Mouse (Mus musculus) intestine, embryonic 16.5 days (tissue): ENCODE results near the gene Kctd3. TPM values are rescaled to one million over a fixed set of nuclear protein-coding genes. Genes with fewer than 3 reads are reported as not detected.
A peak's percentile ranks its signal among the peaks of the same experiment; 100 is the strongest.

Experiments
- ATAC-seq: fragments of 200-750 bp; cut with Nextera tagmentation; 2 replicates; pipeline ENCODE4 v1.8.0; 2017; ENCODE audit warnings: moderate TSS enrichment, moderate library complexity
- H3K27ac ChIP-seq: fragments of 300-500 bp; sonication (generic); 2 replicates; pipeline ENCODE4 v1.5.1; 2014; ENCODE audit warnings: mild to moderate bottlenecking, low read length
- H3K27me3 ChIP-seq: fragments of 300-500 bp; sonication (generic); replicated peaks from 2 replicates; pipeline ENCODE4 v1.6.1; 2014; ENCODE audit warnings: low read length, control low read depth, mixed read lengths; ENCODE audit not compliant: control insufficient read depth, insufficient read depth
- H3K36me3 ChIP-seq: fragments of 300-500 bp; sonication (generic); 2 replicates; pipeline ENCODE4 v1.6.1; 2014; ENCODE audit warnings: low read length, control low read depth; ENCODE audit not compliant: control insufficient read depth, insufficient read depth
- H3K4me1 ChIP-seq: fragments of 300-500 bp; sonication (generic); 2 replicates; pipeline ENCODE4 v1.6.1; 2014; ENCODE audit warnings: low read length, control low read depth, mixed read lengths; ENCODE audit not compliant: control insufficient read depth, insufficient read depth
- H3K4me2 ChIP-seq: fragments of 300-500 bp; sonication (generic); 2 replicates; pipeline ENCODE4 v1.6.1; 2014; ENCODE audit warnings: low read depth, low read length, control low read depth
- H3K4me3 ChIP-seq: fragments of 300-500 bp; sonication (generic); 2 replicates; pipeline ENCODE4 v1.5.1; 2014; ENCODE audit warnings: mild to moderate bottlenecking, low read length
- H3K9ac ChIP-seq: fragments of 300-500 bp; sonication (generic); 2 replicates; pipeline ENCODE4 v1.6.1; 2014; ENCODE audit warnings: low read depth, low read length
- H3K9me3 ChIP-seq: fragments of 300-500 bp; sonication (generic); 2 replicates; pipeline ENCODE4 v1.6.1; 2016; ENCODE audit warnings: low read length, control low read depth; ENCODE audit not compliant: control insufficient read depth
- WGBS: fragments of 180-500 bp; shearing (Covaris S2); extraction: QIAGEN DNeasy Blood & Tissue Kit; methylation state at CpG from one replicate; pipeline ENCODE4 v1.1.7; 2014; 5-methylcytosine and 5-hydroxymethylcytosine counted together
- polyA plus RNA-seq: library from polyadenylated mRNA; unstranded; fragments of >200 nt; fragmentation: Nextera tagmentation; extraction: Ambion mirVana; gene quantifications from 2 replicates; pipeline ENCODE4 v1.2.1, GENCODE M21; 2015

The Kctd3 gene
- polyA plus RNA-seq, 1 experiment from 2014 or later = 17.9 TPM

DNA sequence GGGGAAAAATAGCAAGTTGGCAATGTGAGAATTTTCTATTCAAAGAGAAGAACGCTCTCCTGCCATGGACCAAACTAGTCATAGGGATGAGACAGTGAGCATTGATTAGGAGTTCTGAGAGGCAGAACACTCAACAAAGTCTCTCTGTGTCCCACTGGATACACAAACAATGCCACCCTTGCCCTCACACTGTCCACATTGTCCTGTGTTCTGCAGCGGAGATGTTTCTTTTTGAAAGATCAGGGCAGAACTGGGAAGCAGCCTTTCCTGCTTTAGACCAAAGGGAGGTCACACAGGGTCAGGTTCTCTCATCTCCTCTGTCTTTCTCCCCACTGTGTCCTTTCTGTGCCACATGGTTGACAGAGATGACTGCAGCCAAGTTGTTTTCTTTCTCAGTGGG, 7.7 kb upstream of the Kctd3 start:
- 80% methylated on average over 2 of the region's 2 CpGs for WGBS
- Histone ChIP-seq H3K27me3 (no peaks in the 10 kb centered on the region), H3K4me1 (peaks cover 9% of the 10 kb centered on the region), H3K9ac (no peak overlapping the region), H3K4me2 (no peak overlapping the region), H3K36me3 (no peaks in the 10 kb centered on the region), H3K27ac (no peak overlapping the region), H3K9me3 (no peaks in the 10 kb centered on the region), H3K4me3 (no peak overlapping the region)
- ATAC-seq = no peak

DNA sequence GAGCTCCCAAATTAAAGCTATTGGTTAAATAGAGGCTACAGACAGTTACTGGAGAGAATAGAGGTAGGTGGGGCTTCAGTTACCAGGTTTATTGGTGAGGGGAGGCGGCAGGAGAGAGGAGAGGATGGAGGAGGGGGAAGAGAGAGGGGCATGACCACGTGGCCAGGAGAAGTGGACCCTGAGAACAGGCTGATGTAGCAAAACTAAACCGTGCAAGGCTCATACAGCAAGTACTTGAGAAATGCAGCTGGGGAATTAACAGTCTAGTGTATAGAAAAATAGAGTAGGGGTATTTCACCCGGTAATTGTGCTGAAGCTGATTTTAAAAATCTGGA, 5.9 kb upstream of the Kctd3 start:
- no peaks in the 10 kb centered on the region for H3K27me3 ChIP-seq
- no peak overlapping the region for H3K4me3 ChIP-seq
- no peak overlapping the region for H3K9ac ChIP-seq
- H3K27ac ChIP-seq = no peak overlapping the region
- 15% methylated on average over 4 of the region's 4 CpGs for WGBS
- peaks cover 9% of the 10 kb centered on the region for H3K4me1 ChIP-seq
- no peaks in the 10 kb centered on the region for H3K36me3 ChIP-seq
- no peak for ATAC-seq
- H3K4me2 ChIP-seq = peak overlapping the region; percentile 48
- no peaks in the 10 kb centered on the region for H3K9me3 ChIP-seq

DNA sequence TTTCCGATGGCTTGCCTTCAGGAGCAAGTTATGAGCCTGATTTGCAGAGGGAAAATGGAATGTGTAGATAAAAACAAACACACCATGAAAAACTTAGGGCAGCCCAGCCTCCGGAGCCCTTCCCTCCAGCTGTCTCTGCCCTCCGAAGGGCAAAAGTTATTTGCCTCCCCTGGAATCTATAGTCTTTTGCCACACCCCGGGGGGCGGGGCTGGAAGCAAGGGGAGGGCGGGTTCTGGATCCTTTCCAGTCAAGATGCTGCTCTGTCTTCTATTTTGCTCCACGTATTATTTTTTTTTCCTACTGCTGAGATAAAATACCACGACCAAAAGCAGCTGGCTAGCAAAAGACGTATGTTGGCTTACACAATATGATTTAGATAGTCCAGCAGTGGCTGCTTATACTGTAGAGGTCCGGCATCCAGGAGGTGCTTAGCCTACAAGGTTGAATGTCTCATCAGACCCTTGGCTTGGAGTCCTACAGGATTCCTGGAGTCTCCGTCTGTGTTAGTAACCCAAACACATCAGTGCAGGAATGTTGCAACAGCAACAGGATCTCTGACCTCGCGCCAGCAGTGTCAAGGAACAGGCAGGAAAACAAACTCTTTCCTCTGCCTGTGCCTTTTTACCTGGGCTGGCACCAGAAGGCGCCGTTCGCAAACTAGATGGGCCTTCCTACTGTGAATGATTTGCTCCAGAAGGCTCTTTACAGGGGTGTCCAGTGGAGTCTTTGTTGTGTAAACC, 5.4 kb upstream of the Kctd3 start:
- Histone ChIP-seq H3K4me3 (peak overlapping the region; percentile 15), H3K9me3 (no peaks in the 10 kb centered on the region), H3K4me2 (peak overlapping the region; percentile 48), H3K9ac (no peak overlapping the region), H3K27me3 (no peaks in the 10 kb centered on the region), H3K4me1 (peaks cover 9% of the 10 kb centered on the region), H3K36me3 (no peaks in the 10 kb centered on the region), H3K27ac (no peak overlapping the region)
- 3% methylated on average over 16 of the region's 16 CpGs for WGBS
- ATAC-seq = peak; percentile 81

DNA sequence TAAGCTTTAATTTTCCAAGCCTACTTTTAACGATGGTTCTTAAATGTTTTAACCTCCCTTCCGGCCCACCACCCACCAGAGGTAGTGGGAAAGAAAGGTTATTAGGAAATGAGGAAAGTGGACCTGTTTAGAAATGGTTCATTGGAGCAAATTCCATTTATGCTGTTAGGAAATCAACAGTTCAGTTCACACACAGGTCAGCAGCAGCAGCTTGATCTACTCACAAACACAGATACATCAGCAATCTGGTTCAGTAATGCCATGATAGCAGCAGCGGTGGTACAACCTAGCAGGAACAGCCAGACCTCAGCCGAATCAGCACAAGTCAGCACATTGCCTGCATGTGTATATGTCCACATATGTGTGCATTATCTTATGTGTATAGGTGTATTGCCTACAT, 3.0 kb upstream of the Kctd3 start:
- WGBS = 89% methylated on average over 4 of the region's 4 CpGs
- no peaks in the 10 kb centered on the region for H3K27me3 ChIP-seq
- H3K4me2 ChIP-seq = no peak overlapping the region
- H3K36me3 ChIP-seq = no peaks in the 10 kb centered on the region
- H3K9me3 ChIP-seq = no peaks in the 10 kb centered on the region
- no peak overlapping the region for H3K4me3 ChIP-seq
- ATAC-seq = no peak
- peaks cover 21% of the 10 kb centered on the region for H3K4me1 ChIP-seq
- no peak overlapping the region for H3K9ac ChIP-seq
- no peak overlapping the region for H3K27ac ChIP-seq

DNA sequence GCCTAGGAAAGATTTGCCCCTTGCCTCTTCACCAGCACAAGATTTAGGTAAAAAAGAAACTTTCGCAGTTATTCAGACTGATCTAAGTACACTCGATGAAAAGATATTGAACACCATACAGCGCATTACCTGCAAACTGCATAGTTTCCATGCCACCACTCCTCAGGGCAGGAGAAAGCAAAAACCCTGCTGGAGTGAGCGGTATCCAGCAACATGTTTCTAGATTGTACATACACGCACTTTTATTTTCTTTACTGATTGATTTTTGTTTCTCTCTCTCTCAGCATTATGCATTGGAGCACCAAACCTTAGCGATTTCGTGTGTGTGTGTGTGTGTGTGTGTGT, 311 bp upstream of the Kctd3 start:
- H3K4me1 ChIP-seq = peaks cover 20% of the 10 kb centered on the region
- H3K9ac ChIP-seq = no peak overlapping the region
- ATAC-seq = peak; percentile 59
- H3K9me3 ChIP-seq = no peaks in the 10 kb centered on the region
- peak overlapping the region; percentile 89 for H3K4me2 ChIP-seq
- H3K36me3 ChIP-seq = no peaks in the 10 kb centered on the region
- peak overlapping the region; percentile 94 for H3K4me3 ChIP-seq
- no peak overlapping the region for H3K27ac ChIP-seq
- no peaks in the 10 kb centered on the region for H3K27me3 ChIP-seq
- 46% methylated on average over 7 of the region's 7 CpGs for WGBS

DNA sequence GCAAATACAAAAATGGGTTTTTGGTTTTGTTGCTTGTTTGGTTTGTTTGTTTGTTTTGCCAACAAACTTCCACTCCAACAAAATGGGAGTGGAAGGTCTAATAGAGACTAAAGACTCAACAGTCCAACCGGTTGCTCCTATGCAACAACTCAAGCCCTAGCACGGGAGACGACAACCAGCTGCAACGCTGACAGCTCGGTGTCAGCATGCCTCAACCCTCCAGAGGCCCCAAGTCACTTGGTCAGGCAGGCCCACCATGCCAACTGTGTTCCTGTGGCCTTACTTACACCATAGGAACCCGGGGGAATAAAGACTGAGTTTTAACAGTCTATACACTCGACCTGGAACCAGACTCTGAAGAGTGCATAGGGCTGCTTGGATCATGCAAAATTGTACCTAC, 815 bp downstream of the Kctd3 start:
- peak overlapping the region; percentile 89 for H3K4me2 ChIP-seq
- H3K4me1 ChIP-seq = peaks cover 18% of the 10 kb centered on the region
- H3K9me3 ChIP-seq = no peaks in the 10 kb centered on the region
- H3K9ac ChIP-seq = peak overlapping the region; percentile 95
- 1% methylated on average over 7 of the region's 7 CpGs for WGBS
- H3K27me3 ChIP-seq = no peaks in the 10 kb centered on the region
- no peaks in the 10 kb centered on the region for H3K36me3 ChIP-seq
- H3K4me3 ChIP-seq = peak overlapping the region; percentile 94
- no peak overlapping the region for H3K27ac ChIP-seq
- ATAC-seq = peak; percentile 29

DNA sequence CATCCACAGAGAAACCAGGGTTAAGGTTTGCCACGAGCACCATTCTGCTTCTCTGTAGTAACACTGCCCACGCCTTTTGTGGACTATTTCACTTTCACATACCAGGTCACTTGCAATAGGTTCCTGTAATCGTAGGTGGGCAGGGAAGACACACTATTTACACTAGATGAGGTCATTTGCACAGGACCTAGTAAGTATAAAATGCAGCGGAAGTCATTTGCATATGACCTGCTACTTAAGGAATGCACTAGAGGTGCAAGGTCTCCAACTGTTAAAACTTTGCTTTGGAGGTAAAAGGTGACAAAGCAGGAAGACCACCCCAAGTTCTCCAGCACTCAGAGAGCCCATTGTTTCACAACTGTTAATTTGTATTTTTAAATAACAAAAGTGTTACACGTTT, 1.4 kb downstream of the Kctd3 start:
- Histone ChIP-seq H3K9ac (no peak overlapping the region), H3K36me3 (no peaks in the 10 kb centered on the region), H3K4me2 (peak overlapping the region; percentile 89), H3K4me3 (peak overlapping the region; percentile 94), H3K27me3 (no peaks in the 10 kb centered on the region), H3K27ac (no peak overlapping the region), H3K4me1 (peaks cover 18% of the 10 kb centered on the region), H3K9me3 (no peaks in the 10 kb centered on the region)
- 40% methylated on average over 5 of the region's 5 CpGs for WGBS
- peak; percentile 66 for ATAC-seq

DNA sequence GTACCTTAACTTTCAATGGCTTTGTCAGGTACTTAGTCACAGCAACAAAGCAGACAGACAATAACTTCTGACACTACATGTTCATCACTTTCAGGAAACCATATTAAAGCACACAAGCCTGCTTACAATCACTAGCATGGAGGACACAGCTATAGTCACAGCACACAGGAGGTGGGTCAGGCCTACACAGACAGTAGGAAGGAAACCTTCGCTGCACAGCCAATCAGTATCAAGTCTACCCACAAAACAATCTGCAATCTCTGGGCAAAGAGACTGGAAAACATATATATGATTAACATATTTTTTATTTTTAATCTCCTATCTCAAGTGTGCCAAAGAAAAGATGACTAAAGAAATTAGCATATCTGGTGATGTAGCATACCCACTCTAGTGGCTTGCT, 2.9 kb downstream of the Kctd3 start:
- no peak overlapping the region for H3K4me2 ChIP-seq
- no peak overlapping the region for H3K27ac ChIP-seq
- no peaks in the 10 kb centered on the region for H3K9me3 ChIP-seq
- WGBS = 100% methylated on average over 1 of the region's 1 CpGs
- no peak for ATAC-seq
- H3K36me3 ChIP-seq = peaks cover 6% of the 10 kb centered on the region; the same call in 1 of the 2 replicates
- no peaks in the 10 kb centered on the region for H3K27me3 ChIP-seq
- H3K4me1 ChIP-seq = peaks cover 18% of the 10 kb centered on the region
- H3K4me3 ChIP-seq = no peak overlapping the region
- H3K9ac ChIP-seq = no peak overlapping the region

DNA sequence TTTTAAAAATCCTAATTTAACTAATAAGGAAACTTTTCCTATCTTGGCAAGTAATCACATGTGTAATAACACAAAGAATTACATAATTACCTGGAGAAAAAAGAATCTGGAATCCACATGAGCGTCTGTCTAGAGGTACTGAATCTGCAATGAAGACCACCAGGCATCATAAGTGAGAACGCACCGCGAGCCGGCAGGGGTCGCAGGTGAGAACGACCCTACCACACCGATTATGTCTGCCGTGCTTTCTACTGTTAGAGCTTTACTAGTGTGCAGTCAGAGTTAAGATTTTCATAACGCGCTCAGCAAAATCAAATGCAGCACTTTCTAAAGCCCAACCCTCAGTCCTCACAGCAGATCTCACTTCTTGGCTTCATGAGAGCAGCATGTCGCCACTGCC, 5.8 kb downstream of the Kctd3 start:
- Histone ChIP-seq H3K4me2 (no peak overlapping the region), H3K27me3 (no peaks in the 10 kb centered on the region), H3K4me3 (no peak overlapping the region), H3K9ac (no peak overlapping the region), H3K27ac (no peak overlapping the region), H3K36me3 (peaks cover 10% of the 10 kb centered on the region; the same call in 1 of the 2 replicates), H3K4me1 (peaks cover 16% of the 10 kb centered on the region), H3K9me3 (no peaks in the 10 kb centered on the region)
- ATAC-seq = no peak
- 90% methylated on average over 12 of the region's 12 CpGs for WGBS

DNA sequence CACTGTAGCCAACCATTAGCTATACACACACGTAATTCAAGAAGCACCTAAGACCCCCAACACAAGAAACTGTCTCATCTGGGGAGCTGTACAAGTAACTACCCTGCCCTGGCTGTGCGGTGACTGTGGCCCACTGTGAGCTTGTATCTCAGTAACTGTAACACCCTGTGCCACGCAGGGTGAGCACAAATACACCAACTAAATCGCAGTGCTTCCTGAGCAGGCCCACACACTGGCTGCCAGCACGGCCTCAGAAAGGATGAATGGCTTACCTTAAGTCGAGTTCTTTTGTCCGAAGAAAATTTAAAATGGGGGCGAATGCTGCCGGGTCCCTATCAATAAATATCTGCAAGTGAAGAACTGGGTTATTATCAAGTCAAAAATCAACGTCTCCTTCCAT, 7.7 kb downstream of the Kctd3 start:
- H3K4me1 ChIP-seq = no peaks in the 10 kb centered on the region
- 89% methylated on average over 10 of the region's 10 CpGs for WGBS

More for the DNA sequence above, 7.7 kb downstream of the Kctd3 start:
- no peak overlapping the region for H3K9ac ChIP-seq
- H3K9me3 ChIP-seq = no peaks in the 10 kb centered on the region
- peaks cover 11% of the 10 kb centered on the region; the same call in 1 of the 2 replicates for H3K36me3 ChIP-seq
- no peak overlapping the region for H3K4me3 ChIP-seq
- no peak overlapping the region for H3K4me2 ChIP-seq
- no peak overlapping the region for H3K27ac ChIP-seq
- H3K27me3 ChIP-seq = no peaks in the 10 kb centered on the region
- no peak for ATAC-seq
